Mouse (Mus musculus): ENCODE data around the gene Tmbim1. TPM values are rescaled to one million over a fixed set of nuclear protein-coding genes. Genes with fewer than 3 reads are reported as not detected.

Tmbim1 gene
- total and polyA plus RNA-seq, 3 experiments, result 41.3 to 148 (median 48.1) TPM

- H3K27me3 ChIP-seq (ENCODE audit: control insufficient read depth, insufficient read depth, low read length), result no peaks in the 10 kb centered on the region
- no peaks in the 10 kb centered on the region for H3K79me2 ChIP-seq (replicated peaks; ENCODE audit: control insufficient read depth, insufficient read depth, low read length)
- no peak for TF ChIP-seq EP300 (IDR thresholded peaks at IDR 0.05; ENCODE audit: insufficient read depth, low read depth, low read length)
- TF ChIP-seq POLR2A (IDR thresholded peaks at IDR 0.05; ENCODE audit: insufficient read depth, low read depth, low read length), result no peak
- H3K4me3 ChIP-seq, result no peak overlapping the region
- peaks cover 16% of the 10 kb centered on the region for H3K36me3 ChIP-seq (ENCODE audit: control insufficient read depth, insufficient read depth, low read length)
- 66% methylated on average over 8 of the region's 8 CpGs for WGBS
- peaks cover 64% of the 10 kb centered on the region for H3K4me1 ChIP-seq (ENCODE audit: control insufficient read depth, insufficient read depth, low read length)
- no peak overlapping the region for H3K9ac ChIP-seq (ENCODE audit: low read depth, low read length)
- H3K27ac ChIP-seq, result peak overlapping the region; percentile 61; the same call in 1 of the 2 replicates
- DNase-seq, result no peak
- intact Hi-C loops (cut with DNase I), result no loop called here
These were observed 12.0 kb downstream of the Tmbim1 start for GRCm38 (mm10) chr1:74293306-74293960.

GRCm38 (mm10) chr1:74292331-74293020 lies 12.9 kb downstream of the Tmbim1 start:
- intact Hi-C loops (cut with DNase I), result no loop called here
- Histone ChIP-seq H3K9ac (ENCODE audit: low read depth, low read length) (no peak overlapping the region), H3K4me1 (ENCODE audit: control insufficient read depth, insufficient read depth, low read length) (peaks cover 55% of the 10 kb centered on the region), H3K27me3 (ENCODE audit: control insufficient read depth, insufficient read depth, low read length) (no peaks in the 10 kb centered on the region), H3K36me3 (ENCODE audit: control insufficient read depth, insufficient read depth, low read length) (peaks cover 15% of the 10 kb centered on the region), H3K4me3 (no peak overlapping the region), H3K27ac (no peak overlapping the region), H3K79me2 (replicated peaks; ENCODE audit: control insufficient read depth, insufficient read depth, low read length) (no peaks in the 10 kb centered on the region)
- WGBS, result 83% methylated on average over 11 of the region's 11 CpGs
- TF ChIP-seq CTCF (IDR thresholded peaks at IDR 0.05), result no peak
- TF ChIP-seq POLR2A (IDR thresholded peaks at IDR 0.05; ENCODE audit: insufficient read depth, low read depth, low read length), result no peak
- TF ChIP-seq EP300 (IDR thresholded peaks at IDR 0.05; ENCODE audit: insufficient read depth, low read depth, low read length), result no peak
- DNase-seq, result no peak

GRCm38 (mm10) chr1:74290141-74290540 lies 15.3 kb downstream of the Tmbim1 start:
- DNase-seq, result peak in 1 of 2 experiments; percentile 41

GRCm38 (mm10) chr1:74289740-74290139 lies 15.7 kb downstream of the Tmbim1 start:
- H3K4me1 ChIP-seq (ENCODE audit: control insufficient read depth, insufficient read depth, low read length), result peaks cover 35% of the 10 kb centered on the region
- TF ChIP-seq EP300 (IDR thresholded peaks at IDR 0.05; ENCODE audit: insufficient read depth, low read depth, low read length) (no peak), CTCF (IDR thresholded peaks at IDR 0.05) (no peak), POLR2A (IDR thresholded peaks at IDR 0.05; ENCODE audit: insufficient read depth, low read depth, low read length) (no peak)
- peaks cover 11% of the 10 kb centered on the region for H3K36me3 ChIP-seq (ENCODE audit: control insufficient read depth, insufficient read depth, low read length)
- H3K9ac ChIP-seq (ENCODE audit: low read depth, low read length), result no peak overlapping the region
- H3K4me3 ChIP-seq, result no peak overlapping the region
- no peaks in the 10 kb centered on the region for H3K27me3 ChIP-seq (ENCODE audit: control insufficient read depth, insufficient read depth, low read length)
- WGBS, result 58% methylated on average over 2 of the region's 2 CpGs
- H3K79me2 ChIP-seq (replicated peaks; ENCODE audit: control insufficient read depth, insufficient read depth, low read length), result no peaks in the 10 kb centered on the region
- no peak for DNase-seq
- intact Hi-C loops (cut with DNase I), result loop anchor here (5.0 kb wide), 1 partner anchor 218 kb away; the partner anchor contains the start of gene Cnot9
- H3K27ac ChIP-seq, result peak overlapping the region; percentile 15

More at GRCm38 (mm10) chr1:74290141-74290540, 15.3 kb downstream of the Tmbim1 start:
- H3K36me3 ChIP-seq (ENCODE audit: control insufficient read depth, insufficient read depth, low read length), result peaks cover 15% of the 10 kb centered on the region
- 0 out of 2 replicates have a peak overlapping the region, but pooled peaks have one; percentile 3 for H3K9ac ChIP-seq (ENCODE audit: low read depth, low read length)
- no peak overlapping the region for H3K4me3 ChIP-seq
- WGBS, result 54% methylated on average over 5 of the region's 5 CpGs
- H3K27ac ChIP-seq, result peak overlapping the region; percentile 15
- no peaks in the 10 kb centered on the region for H3K27me3 ChIP-seq (ENCODE audit: control insufficient read depth, insufficient read depth, low read length)
- TF ChIP-seq POLR2A (IDR thresholded peaks at IDR 0.05; ENCODE audit: insufficient read depth, low read depth, low read length) (no peak), CTCF (IDR thresholded peaks at IDR 0.05) (no peak), EP300 (IDR thresholded peaks at IDR 0.05; ENCODE audit: insufficient read depth, low read depth, low read length) (no peak)
- intact Hi-C loops (cut with DNase I), result no loop called here
- H3K4me1 ChIP-seq (ENCODE audit: control insufficient read depth, insufficient read depth, low read length), result peaks cover 39% of the 10 kb centered on the region
- H3K79me2 ChIP-seq (replicated peaks; ENCODE audit: control insufficient read depth, insufficient read depth, low read length), result no peaks in the 10 kb centered on the region

GRCm38 (mm10) chr1:74289248-74289647 lies 16.2 kb downstream of the Tmbim1 start:
- no peaks in the 10 kb centered on the region for H3K79me2 ChIP-seq (replicated peaks; ENCODE audit: control insufficient read depth, insufficient read depth, low read length)
- no peaks in the 10 kb centered on the region for H3K27me3 ChIP-seq (ENCODE audit: control insufficient read depth, insufficient read depth, low read length)
- TF ChIP-seq CTCF (IDR thresholded peaks at IDR 0.05), result no peak
- TF ChIP-seq POLR2A (IDR thresholded peaks at IDR 0.05; ENCODE audit: insufficient read depth, low read depth, low read length), result no peak
- TF ChIP-seq EP300 (IDR thresholded peaks at IDR 0.05; ENCODE audit: insufficient read depth, low read depth, low read length), result no peak
- H3K4me1 ChIP-seq (ENCODE audit: control insufficient read depth, insufficient read depth, low read length), result peaks cover 34% of the 10 kb centered on the region
- H3K36me3 ChIP-seq (ENCODE audit: control insufficient read depth, insufficient read depth, low read length), result peaks cover 11% of the 10 kb centered on the region
- H3K27ac ChIP-seq, result peak overlapping the region; percentile 15
- intact Hi-C loops (cut with DNase I), result loop anchor here (5.0 kb wide), 1 partner anchor 218 kb away; the partner anchor contains the start of gene Cnot9
- H3K9ac ChIP-seq (ENCODE audit: low read depth, low read length), result no peak overlapping the region
- no peak for DNase-seq
- WGBS, result 29% methylated on average over 9 of the region's 9 CpGs
- no peak overlapping the region for H3K4me3 ChIP-seq

- no peak for TF ChIP-seq EP300 (IDR thresholded peaks at IDR 0.05; ENCODE audit: insufficient read depth, low read depth, low read length)
- TF ChIP-seq CTCF (IDR thresholded peaks at IDR 0.05), result no peak
- no peak for TF ChIP-seq POLR2A (IDR thresholded peaks at IDR 0.05; ENCODE audit: insufficient read depth, low read depth, low read length)
- Histone ChIP-seq H3K27me3 (ENCODE audit: control insufficient read depth, insufficient read depth, low read length) (no peaks in the 10 kb centered on the region), H3K36me3 (ENCODE audit: control insufficient read depth, insufficient read depth, low read length) (peaks cover 11% of the 10 kb centered on the region), H3K79me2 (replicated peaks; ENCODE audit: control insufficient read depth, insufficient read depth, low read length) (no peaks in the 10 kb centered on the region), H3K27ac (no peak overlapping the region; the same call in 1 of the 2 replicates), H3K4me1 (ENCODE audit: control insufficient read depth, insufficient read depth, low read length) (peaks cover 29% of the 10 kb centered on the region), H3K9ac (ENCODE audit: low read depth, low read length) (no peak overlapping the region), H3K4me3 (no peak overlapping the region)
- intact Hi-C loops (cut with DNase I), result loop anchor here (5.0 kb wide), 1 partner anchor 219 kb away; the partner anchor contains the start of gene Cnot9
- WGBS, result 62% methylated on average over 4 of the region's 4 CpGs
- no peak for DNase-seq
These were observed 17.1 kb downstream of the Tmbim1 start for GRCm38 (mm10) chr1:74288327-74288726.
